Mouse (Mus musculus) lung, embryonic 14.5 days (tissue): Measurements from ENCODE around the gene Sema3e. TPM values are rescaled to one million over a fixed set of nuclear protein-coding genes. Genes with fewer than 3 reads are reported as not detected.

ENCODE experiments used
- ATAC-seq: fragments of 200-750 bp; cut with Nextera tagmentation; 2 replicates; pipeline ENCODE4 v1.8.0; 2017; ENCODE audit warnings: mild to moderate bottlenecking, moderate TSS enrichment, moderate library complexity; ENCODE audit not compliant: insufficient read depth
- DNase-seq: peaks from one replicate; pipeline ENCODE4 v3.0.0-alpha.2; 2015
- H3K27ac ChIP-seq: fragments of 300-500 bp; sonication (generic); 2 replicates; pipeline ENCODE4 v1.5.1; 2014; ENCODE audit warnings: low read depth, mild to moderate bottlenecking, moderate library complexity
- H3K27me3 ChIP-seq: fragments of 300-500 bp; sonication (generic); 2 replicates; pipeline ENCODE4 v1.6.1; 2014; ENCODE audit warnings: low read length, control low read depth; ENCODE audit not compliant: insufficient read depth
- H3K36me3 ChIP-seq: fragments of 300-500 bp; sonication (generic); 2 replicates; pipeline ENCODE4 v1.6.1; 2014; ENCODE audit warnings: control low read depth; ENCODE audit not compliant: insufficient read depth
- H3K4me1 ChIP-seq: fragments of 300-500 bp; sonication (generic); 2 replicates; pipeline ENCODE4 v1.6.1; 2014; ENCODE audit warnings: antibody characterized with exemption, control low read depth; ENCODE audit not compliant: insufficient read depth
- H3K4me2 ChIP-seq: fragments of 300-500 bp; sonication (generic); 2 replicates; pipeline ENCODE4 v1.6.1; 2014; ENCODE audit warnings: mild to moderate bottlenecking
- H3K4me3 ChIP-seq: fragments of 300-500 bp; sonication (generic); 2 replicates; pipeline ENCODE4 v1.5.1; 2014; ENCODE audit warnings: low read depth, low read length
- H3K9ac ChIP-seq: fragments of 300-500 bp; sonication (generic); 2 replicates; pipeline ENCODE4 v1.6.1; 2014
- H3K9me3 ChIP-seq: fragments of 300-500 bp; sonication (generic); 2 replicates; pipeline ENCODE4 v1.6.1; 2016; ENCODE audit warnings: low read depth, low read length, control low read depth
- CTCF ChIP-seq: IDR thresholded peaks from 2 replicates; pipeline ENCODE4 v1.5.1; 2016; ENCODE audit warnings: antibody characterized with exemption, low read depth
- WGBS: fragments of 180-500 bp; shearing (Covaris S2); extraction: QIAGEN DNeasy Blood & Tissue Kit; methylation state at CpG from one replicate; pipeline ENCODE4 v1.1.7; 2014; 5-methylcytosine and 5-hydroxymethylcytosine counted together
- polyA plus RNA-seq: library from polyadenylated mRNA; unstranded; fragments of >200 nt; fragmentation: Nextera tagmentation; extraction: Ambion mirVana; gene quantifications from 2 replicates; pipeline ENCODE4 v1.2.1, GENCODE M21; 2014

Sema3e gene
- polyA plus RNA-seq, 1 experiment from 2014 or later: 18.7 TPM

DNA sequence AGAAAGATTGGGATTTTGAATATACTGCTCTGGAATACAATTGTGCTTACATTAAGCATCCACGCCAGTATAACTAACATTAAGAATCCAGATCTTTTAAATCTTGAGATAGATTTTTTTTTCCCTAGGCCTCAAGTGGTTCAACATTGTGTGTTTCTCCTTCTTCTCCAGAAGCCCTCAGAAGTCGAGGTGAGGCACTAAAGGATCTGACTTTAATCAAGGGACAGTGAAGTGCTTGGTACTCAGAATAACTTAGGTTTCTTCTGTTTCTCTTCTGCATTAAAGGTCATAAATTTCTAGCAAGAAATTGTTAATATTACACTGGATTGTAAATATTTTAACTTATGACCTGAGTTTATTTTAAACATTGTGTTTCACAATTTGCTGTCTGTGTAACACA, 37.1 kb upstream of the Sema3e start:
- no peaks in the 10 kb centered on the region for H3K9me3 ChIP-seq
- WGBS: 40% methylated on average over 2 of the region's 2 CpGs

DNA sequence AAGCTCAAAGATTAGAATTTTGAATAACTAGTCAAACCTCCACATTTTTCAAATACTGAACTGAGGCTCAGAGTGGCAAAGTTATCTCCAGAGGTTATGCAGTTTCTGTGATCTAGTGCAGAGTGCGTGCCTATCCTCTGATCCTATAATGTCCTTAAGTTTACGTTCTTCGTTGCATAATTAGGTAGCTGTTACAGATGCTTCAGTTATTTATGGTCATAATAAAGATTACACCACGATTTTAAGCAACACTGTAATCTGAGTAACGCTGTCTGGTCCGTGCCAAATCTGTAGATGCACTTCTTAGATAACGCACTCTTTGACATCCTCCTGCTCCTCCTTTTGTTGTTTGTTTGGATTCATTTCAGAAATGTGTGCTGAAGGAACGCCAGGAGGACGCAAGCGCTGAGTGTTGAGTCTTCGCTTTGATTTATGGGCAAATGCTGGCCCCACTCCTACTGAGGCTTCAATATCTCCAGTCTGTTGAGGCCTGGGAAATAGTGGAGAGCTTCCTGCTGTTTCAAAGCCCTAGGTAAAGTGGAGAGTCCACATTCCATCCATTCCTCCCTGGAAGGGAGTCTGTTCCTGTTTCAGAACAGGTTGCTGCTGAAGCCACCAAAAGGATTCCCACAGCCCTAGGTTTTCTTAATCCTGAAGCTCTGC, 32.2 kb upstream of the Sema3e start:
- no peaks in the 10 kb centered on the region; the same call in 1 of the 2 replicates for H3K9me3 ChIP-seq
- no peak overlapping the region for H3K9ac ChIP-seq
- H3K4me1 ChIP-seq: no peaks in the 10 kb centered on the region
- no peak overlapping the region for H3K4me3 ChIP-seq
- H3K36me3 ChIP-seq: no peaks in the 10 kb centered on the region
- no peak for TF ChIP-seq CTCF
- H3K27me3 ChIP-seq: no peaks in the 10 kb centered on the region
- peak overlapping the region; percentile 80 for H3K27ac ChIP-seq
- WGBS: 9% methylated on average over 11 of the region's 11 CpGs
- peak overlapping the region; percentile 43 for H3K4me2 ChIP-seq
- peak; percentile 77 for DNase-seq
- peak; percentile 95 for ATAC-seq

More for the DNA sequence above, 37.1 kb upstream of the Sema3e start:
- no peak overlapping the region for H3K9ac ChIP-seq
- no peak overlapping the region for H3K27ac ChIP-seq
- H3K27me3 ChIP-seq: no peaks in the 10 kb centered on the region
- no peaks in the 10 kb centered on the region for H3K36me3 ChIP-seq
- no peak overlapping the region for H3K4me2 ChIP-seq
- no peak for ATAC-seq
- DNase-seq: peak; percentile 12
- no peak overlapping the region for H3K4me3 ChIP-seq
- peaks cover 4% of the 10 kb centered on the region for H3K4me1 ChIP-seq
- TF ChIP-seq CTCF: no peak

DNA sequence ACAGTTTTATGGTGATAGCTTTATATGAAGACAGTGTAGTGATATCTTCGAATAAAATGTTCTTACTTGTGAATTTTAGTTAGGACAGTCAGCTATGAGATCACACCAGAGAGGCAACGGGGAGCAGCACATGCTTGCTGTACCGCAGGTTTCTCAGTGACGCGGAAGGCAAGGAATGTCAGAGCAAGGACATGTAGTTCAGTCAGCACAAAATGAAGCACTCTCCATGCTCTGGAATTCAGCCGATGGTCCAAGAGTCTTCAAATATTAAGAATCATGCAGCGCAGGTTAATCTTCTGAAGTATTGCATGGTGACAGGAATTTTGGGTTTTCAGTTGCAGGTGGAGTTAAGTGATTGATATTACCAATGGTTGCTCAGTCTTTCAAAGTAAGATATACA, 3.3 kb downstream of the Sema3e start:
- peak overlapping the region; percentile 54 for H3K4me2 ChIP-seq
- H3K9me3 ChIP-seq: no peaks in the 10 kb centered on the region
- H3K27ac ChIP-seq: no peak overlapping the region
- no peak for TF ChIP-seq CTCF
- no peaks in the 10 kb centered on the region for H3K27me3 ChIP-seq
- WGBS: 62% methylated on average over 7 of the region's 7 CpGs
- peak overlapping the region; percentile 20 for H3K4me3 ChIP-seq
- no peak for ATAC-seq
- DNase-seq: no peak
- no peak overlapping the region for H3K9ac ChIP-seq
- H3K36me3 ChIP-seq: no peaks in the 10 kb centered on the region
- H3K4me1 ChIP-seq: no peaks in the 10 kb centered on the region

- TF ChIP-seq CTCF: no peak
- Histone ChIP-seq H3K4me2 (no peak overlapping the region), H3K4me1 (no peaks in the 10 kb centered on the region), H3K9ac (no peak overlapping the region), H3K4me3 (no peak overlapping the region), H3K27ac (no peak overlapping the region), H3K36me3 (no peaks in the 10 kb centered on the region), H3K27me3 (no peaks in the 10 kb centered on the region), H3K9me3 (no peaks in the 10 kb centered on the region)
- ATAC-seq (no peak), DNase-seq (no peak)
- WGBS: 77% methylated on average over 1 of the region's 1 CpGs
These were observed 5.7 kb downstream of the Sema3e start for GRCm38 (mm10) chr5:14030796-14031195.

- WGBS: 36% methylated on average over 4 of the region's 4 CpGs
- H3K4me1 ChIP-seq: no peaks in the 10 kb centered on the region
- no peak overlapping the region for H3K4me3 ChIP-seq
- H3K27me3 ChIP-seq: no peaks in the 10 kb centered on the region
- no peaks in the 10 kb centered on the region for H3K9me3 ChIP-seq
- ATAC-seq (no peak), DNase-seq (no peak)
- H3K27ac ChIP-seq: no peak overlapping the region
- TF ChIP-seq CTCF: 0 out of 2 replicates have a peak, but pooled peaks have one; percentile 22
- no peaks in the 10 kb centered on the region for H3K36me3 ChIP-seq
- no peak overlapping the region for H3K9ac ChIP-seq
- H3K4me2 ChIP-seq: no peak overlapping the region
These were observed 7.0 kb downstream of the Sema3e start for GRCm38 (mm10) chr5:14032056-14032455.

DNA sequence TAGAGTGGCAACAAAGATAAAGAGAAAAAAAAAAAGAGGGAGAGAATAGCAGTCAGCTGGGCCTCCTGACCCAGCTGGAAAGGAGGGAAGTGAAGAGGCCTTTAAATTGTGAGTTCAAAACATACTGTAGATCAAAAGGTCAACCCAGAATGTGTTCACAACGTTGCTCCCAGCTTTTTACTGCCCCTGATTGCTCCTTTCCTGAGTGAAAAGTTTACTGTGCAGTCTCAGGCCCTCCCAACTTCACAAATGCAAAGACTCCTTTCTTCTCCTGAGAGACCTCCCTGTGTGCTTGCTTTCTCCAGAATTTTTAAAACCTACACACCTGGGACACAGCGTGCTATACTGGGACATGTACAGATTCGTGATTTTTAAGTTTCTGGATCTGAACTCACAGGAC, 8.2 kb downstream of the Sema3e start:
- no peak for DNase-seq
- Histone ChIP-seq H3K27me3 (no peaks in the 10 kb centered on the region), H3K4me1 (no peaks in the 10 kb centered on the region), H3K9ac (no peak overlapping the region), H3K36me3 (no peaks in the 10 kb centered on the region), H3K27ac (no peak overlapping the region; the same call in 1 of the 2 replicates), H3K4me2 (no peak overlapping the region), H3K4me3 (no peak overlapping the region), H3K9me3 (no peaks in the 10 kb centered on the region)
- no peak for TF ChIP-seq CTCF
- no peak for ATAC-seq
- 32% methylated on average over 3 of the region's 3 CpGs for WGBS

- H3K4me2 ChIP-seq: no peak overlapping the region
- peak; percentile 34 for DNase-seq
- no peak overlapping the region for H3K9ac ChIP-seq
- H3K36me3 ChIP-seq: no peaks in the 10 kb centered on the region
- H3K27ac ChIP-seq: no peak overlapping the region
- 0 out of 2 replicates have a peak, but pooled peaks have one; percentile 24 for ATAC-seq
- no peak for TF ChIP-seq CTCF
- H3K27me3 ChIP-seq: no peaks in the 10 kb centered on the region
- H3K4me3 ChIP-seq: no peak overlapping the region
- no peaks in the 10 kb centered on the region for H3K9me3 ChIP-seq
- no peaks in the 10 kb centered on the region for H3K4me1 ChIP-seq
- 32% methylated on average over 9 of the region's 9 CpGs for WGBS
These were observed 13.9 kb downstream of the Sema3e start for GRCm38 (mm10) chr5:14038813-14039496.
